Mouse (Mus musculus): Measurements from ENCODE around the gene Dlgap5. TPM values are rescaled to one million over a fixed set of nuclear protein-coding genes. Genes with fewer than 3 reads are reported as not detected.
"Not testable (repeated sequence)": the region's sequence is repeated elsewhere in the genome, so short reads cannot be mapped to it uniquely, and the experiment has no call there.

Dlgap5 gene
- under 1 TPM; 0.37 to 0.62 TPM for total RNA-seq (2021)
- long read RNA-seq, experiment 1 = 0 reads
- long read RNA-seq, experiment 2 = 0 reads

DNA sequence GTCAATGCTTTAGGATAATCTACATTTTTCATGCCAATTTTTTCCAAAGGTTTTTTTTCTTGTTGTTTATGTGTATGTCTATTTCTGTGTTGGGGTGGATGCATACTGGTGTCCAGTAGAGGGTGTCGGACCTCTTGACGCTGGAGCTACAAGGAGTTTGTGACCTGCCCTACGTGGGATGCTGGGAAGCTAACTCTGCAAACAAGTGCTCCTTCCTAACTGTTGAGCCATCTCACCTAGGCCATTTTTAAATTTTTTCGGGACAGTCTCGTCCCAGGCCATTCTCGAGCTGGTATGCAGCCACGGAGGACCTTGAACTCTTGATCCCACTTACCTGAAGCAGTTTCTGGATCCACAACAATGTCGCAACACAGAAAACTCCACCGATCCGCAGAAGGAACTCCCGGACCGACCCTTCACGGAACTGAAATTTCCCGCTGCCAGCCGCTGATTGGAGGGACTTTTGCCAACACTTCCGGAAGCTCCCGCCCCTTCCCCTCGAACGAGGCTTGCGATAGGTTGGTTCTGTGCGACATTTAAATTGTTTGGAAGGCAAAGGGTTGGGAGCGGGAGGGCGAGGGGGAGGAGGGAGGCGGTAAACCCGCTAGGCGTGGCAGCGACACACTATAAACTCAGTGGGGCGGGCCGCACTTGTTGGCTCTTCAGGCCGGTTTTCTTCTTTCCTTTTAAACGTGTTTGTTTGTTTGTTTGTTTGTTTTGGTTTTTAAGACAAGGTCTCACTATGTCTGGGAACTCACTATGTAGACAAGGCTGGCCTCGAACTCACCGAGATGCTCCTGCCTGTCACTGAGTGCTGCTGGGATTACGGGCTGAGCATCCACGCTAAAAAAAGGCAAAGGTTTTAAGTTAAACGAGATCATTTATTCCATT is at the start of gene Dlgap5:
Gene Dlgap5 (minus strand): TSS at position 633 of the 891 bp plus-strand sequence.
- peak; percentile 95 to 96 for DNase-seq

DNA sequence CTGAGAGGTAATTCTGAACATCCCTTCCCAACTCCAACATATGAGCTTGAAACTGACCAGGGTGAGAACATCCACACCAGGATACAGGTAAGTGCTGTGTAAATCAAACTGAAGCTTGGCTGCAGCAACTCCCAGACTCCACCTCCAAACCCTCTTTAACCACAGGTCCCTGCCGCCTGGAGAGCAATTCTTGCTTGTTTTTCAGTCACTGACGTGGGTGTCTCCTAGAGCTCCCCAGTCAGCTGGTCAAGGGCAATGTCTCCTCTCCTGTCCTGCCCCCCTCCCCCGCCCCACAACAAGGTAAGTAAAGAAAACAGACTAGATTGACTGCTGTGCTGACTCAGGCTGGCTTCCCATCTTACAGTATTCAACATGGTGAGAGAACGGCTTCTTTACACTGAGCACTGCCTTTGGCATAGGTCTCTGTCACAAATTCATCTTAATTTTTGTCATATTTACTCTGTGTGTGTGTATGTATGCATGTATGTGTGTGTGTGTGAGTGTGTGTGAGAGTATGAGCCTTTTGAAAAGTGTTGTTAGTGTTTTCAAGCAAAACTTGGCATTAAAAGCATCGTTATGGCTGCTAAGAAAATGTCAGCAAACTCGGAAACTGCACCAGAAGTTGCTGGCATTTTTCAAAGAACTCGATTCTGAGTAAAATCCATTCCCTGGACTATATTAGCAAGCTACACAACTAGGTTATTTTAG is 47.4 kb upstream of the Dlgap5 start:
- no peak for DNase-seq

GRCm38 (mm10) chr14:47464426-47464825 is 46.2 kb upstream of the Dlgap5 start:
- DNase-seq = no peak

GRCm38 (mm10) chr14:47462877-47463460 is 44.8 kb upstream of the Dlgap5 start:
- DNase-seq = no peak

GRCm38 (mm10) chr14:47462453-47462852 is 44.2 kb upstream of the Dlgap5 start:
- no peak for DNase-seq

DNA sequence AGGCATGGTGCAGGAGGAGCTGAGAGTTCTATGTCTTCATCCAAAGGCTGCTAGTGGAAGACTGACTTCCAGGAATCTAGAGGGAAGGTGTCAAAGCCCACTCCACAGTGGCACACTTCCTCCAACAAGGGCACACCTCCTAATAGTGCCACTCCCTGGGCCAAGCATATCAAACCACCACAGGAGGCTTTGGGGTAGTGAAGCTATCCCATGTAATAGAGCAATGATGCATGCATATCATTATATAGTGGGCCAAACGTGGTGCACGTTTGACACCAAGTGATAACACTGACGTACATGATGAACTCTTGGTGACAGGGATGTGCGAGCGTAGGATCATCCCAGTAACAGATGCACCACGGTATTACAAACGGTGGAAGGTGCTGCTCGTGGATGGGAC is 43.8 kb upstream of the Dlgap5 start:
- no peak for DNase-seq

DNA sequence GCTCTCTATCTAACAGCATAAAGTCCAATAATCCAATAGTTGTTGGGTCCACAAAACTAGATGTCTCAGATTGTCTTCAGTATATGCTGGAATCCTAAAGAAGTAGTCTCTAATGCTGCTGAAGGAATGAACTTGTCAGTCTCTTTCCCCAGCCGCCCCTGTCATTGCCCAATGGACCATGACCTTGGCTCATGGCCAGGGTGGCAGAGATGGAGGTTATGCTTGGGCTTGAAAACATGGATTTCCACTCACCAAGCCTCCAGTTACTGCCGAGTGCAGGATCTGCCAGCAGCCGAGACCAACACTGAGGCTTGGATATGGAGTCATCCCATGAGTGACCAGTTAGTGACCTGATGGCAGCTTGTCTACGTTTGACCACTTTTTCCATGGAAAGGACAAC is 41.3 kb upstream of the Dlgap5 start:
- no peak for DNase-seq

DNA sequence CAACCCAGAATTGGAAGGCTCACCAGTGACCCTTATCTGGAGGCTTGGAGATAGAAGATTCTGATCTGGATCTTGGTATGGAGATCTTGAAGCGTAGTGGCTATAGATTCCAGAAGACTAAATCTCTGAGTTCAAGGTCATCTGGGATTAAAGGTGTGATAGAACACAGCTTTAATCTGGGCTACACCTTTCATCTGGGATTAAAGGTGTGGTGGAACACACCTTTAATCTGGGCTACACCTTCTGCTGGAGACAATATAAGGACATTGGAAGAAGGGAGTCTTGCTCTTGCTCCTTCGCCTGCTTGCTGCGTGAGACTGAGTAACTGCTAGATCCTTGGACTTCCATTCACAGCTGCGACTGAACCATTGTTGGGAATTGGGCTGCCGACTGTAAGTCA is 31.9 kb upstream of the Dlgap5 start, which contains the start of gene Fbxo34:
Gene Fbxo34 (plus strand): TSS at position 301 of the 400 bp plus-strand sequence.
- DNase-seq = not testable (repeated sequence)

DNA sequence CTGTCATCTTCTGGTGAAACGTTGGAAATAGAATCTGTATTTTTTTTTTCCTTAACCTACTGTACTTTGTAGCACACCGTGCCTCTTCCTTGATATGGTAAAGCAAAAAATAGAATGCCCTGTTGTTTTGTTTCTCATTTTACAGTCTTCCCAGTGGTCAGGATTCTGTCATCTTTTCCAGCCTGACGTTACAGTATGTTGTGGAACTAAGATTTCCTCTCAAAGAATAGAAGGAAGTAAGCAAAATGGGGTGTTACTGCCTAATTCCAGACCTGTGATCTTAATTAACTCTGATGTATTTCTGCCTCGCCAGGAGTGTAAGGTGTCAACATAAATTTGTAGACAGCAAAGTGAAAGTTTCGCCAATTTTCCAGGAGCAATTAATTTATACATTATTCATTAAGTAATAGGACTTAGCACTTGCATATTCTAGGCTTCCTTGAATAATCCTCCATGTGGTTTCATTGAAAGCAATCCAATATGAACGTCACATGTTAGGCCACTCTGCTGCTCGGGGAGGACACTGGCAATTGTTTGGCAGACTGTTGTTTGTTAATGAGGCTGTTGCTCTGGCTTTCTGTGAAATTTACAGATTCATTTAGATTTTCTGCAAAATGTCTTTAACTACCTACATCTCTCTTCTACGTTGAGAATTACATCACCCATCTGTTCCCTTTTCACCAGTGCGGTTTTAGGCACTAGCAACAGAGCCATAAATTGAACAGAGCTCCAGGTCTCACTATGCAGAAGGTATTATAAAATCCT is 27.3 kb upstream of the Dlgap5 start:
- DNase-seq = peak; percentile 9 to 27

DNA sequence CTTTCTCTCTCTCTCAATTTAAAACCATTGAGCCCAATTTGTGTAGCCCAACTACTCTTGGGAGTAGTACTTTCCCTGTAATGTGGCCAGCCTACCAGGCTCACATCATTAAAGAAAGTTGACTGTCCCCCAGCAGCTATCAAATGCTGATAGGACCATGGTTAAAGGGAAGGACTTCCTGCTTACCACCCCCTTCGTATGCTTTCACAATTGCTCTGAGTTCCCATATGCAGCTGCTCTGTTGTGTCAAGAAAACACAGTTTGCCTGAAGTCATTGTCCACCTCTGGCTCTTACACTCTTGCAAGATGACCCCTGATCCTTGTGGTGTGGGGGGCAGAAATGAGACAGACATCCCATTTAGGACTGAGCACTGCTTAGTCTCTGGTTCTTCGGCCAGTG is 26.7 kb upstream of the Dlgap5 start:
- DNase-seq = peak; percentile 4 to 17

- DNase-seq = no peak
These were observed 20.7 kb upstream of the Dlgap5 start for GRCm38 (mm10) chr14:47438947-47439346.

GRCm38 (mm10) chr14:47432987-47433386 is 14.8 kb upstream of the Dlgap5 start:
- DNase-seq = no peak

GRCm38 (mm10) chr14:47422466-47422865 is 4.3 kb upstream of the Dlgap5 start:
- DNase-seq = no peak

DNA sequence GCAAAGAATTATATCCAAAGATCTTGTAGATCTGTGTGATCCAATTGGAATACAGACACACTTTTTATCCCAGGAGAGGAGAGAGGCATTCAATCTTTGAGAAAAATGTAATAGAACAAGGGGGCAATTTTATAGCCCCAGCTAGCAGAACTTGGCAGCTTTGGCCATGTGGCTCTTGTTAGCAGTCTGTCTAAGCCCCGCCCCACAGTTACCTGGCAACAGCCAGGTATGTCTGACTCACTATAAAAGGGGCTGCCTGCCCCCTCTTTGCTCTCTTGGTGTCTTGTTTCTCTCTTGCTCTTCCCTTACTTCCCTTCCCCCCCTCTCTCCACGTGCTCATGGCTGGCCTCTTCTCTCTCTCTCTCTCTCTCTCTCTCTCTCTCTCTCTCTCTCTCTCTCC is 3.4 kb upstream of the Dlgap5 start:
- no peak for DNase-seq

GRCm38 (mm10) chr14:47419723-47420276 is 1.6 kb upstream of the Dlgap5 start:
- DNase-seq = no peak

DNA sequence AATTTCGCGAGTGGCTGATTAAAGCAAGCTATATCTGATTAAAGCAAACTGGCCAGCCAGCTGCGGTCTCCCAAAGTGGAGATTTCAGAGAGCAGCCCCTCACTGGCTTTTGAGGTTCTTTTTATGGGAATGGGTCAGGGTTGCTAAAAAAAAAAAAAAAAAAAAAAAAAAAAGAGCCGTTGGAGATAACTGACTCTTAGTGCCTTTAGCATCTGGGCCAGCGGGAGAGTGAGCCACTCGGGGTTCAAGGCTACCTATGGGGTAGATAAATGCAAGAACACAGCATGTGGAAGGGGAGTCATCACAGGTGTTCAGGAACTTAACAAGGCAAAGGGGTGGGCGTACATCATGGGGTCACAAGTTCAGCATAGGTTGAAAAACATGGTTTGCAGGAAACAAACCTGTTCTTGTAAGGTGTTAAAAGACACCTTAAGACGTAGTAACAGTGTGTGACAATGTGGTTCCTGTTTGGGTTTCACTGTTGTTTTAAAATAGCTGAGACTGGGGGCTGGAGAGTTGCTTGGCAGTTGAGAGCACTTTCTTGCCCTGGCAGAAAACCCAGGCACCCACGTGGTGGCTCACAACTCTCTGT is 923 bp upstream of the Dlgap5 start:
- DNase-seq = no peak

GRCm38 (mm10) chr14:47418666-47418991 is 422 bp upstream of the Dlgap5 start:
- DNase-seq = no peak

GRCm38 (mm10) chr14:47417346-47417745 is 861 bp downstream of the Dlgap5 start:
- DNase-seq = no peak

- DNase-seq = no peak
These were observed 12.2 kb downstream of the Dlgap5 start for GRCm38 (mm10) chr14:47406000-47406399.

DNA sequence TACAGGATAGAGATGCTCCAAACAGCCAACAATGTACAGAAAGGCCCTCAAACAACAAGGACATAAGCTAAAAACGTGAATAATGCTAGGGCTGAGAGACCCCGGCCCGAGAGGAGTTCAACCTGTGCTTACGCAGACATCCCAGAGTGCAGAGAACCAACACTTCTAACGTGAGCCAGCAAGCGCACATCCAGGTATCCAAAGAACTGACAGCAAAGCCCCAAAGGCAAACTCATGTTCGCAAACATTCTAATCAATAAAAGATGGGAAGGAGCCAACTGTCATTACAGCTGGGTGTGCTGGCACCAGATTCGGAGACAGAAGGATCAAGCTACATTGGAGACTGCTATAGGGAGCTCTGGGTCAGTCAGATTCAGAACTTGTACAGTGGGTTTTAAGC is 15.5 kb downstream of the Dlgap5 start:
- DNase-seq = no peak

GRCm38 (mm10) chr14:47396165-47396652 is 22.0 kb downstream of the Dlgap5 start:
- peak; percentile 24 to 70 for DNase-seq
